Mouse (Mus musculus) C3H10T1/2 (cell line): Measurements from ENCODE around the gene Angptl8. TPM values are rescaled to one million over a fixed set of nuclear protein-coding genes. Genes with fewer than 3 reads are reported as not detected.

Experiments used
- polyA plus RNA-seq, 2 experiments: library from polyadenylated mRNA; unstranded; fragments of >200 nt; fragmentation: generic; extraction: Trizol; gene quantifications; one replicate each; pipeline ENCODE4 v1.2.1; 2012; ENCODE audit warnings: missing spikeins in 2 of 2

Gene Angptl8
- polyA plus RNA-seq, result not detected

GRCm38 (mm10) chr9:21835258-21835912 lies at the start of gene Angptl8:
Gene Angptl8, plus strand, starts transcription at chr9:21835510.

GRCm38 (mm10) chr9:21798345-21799009 lies 36.8 kb upstream of the Angptl8 start, which contains the start of gene Kank2:
Gene Kank2, minus strand, starts transcription at chr9:21798744.

GRCm38 (mm10) chr9:21852128-21853091 lies 17.1 kb downstream of the Angptl8 start, which contains the start of gene Dock6:
Gene Dock6, minus strand, starts transcription at chr9:21852635.

Other genes with a start within 250 kb of the Angptl8 start
- gene Timm29, start 242.8 kb upstream of the Angptl8 start, polyA plus RNA-seq, result 10 to 100 TPM in 1 of 2 experiments, 1 to 10 TPM in 1; 5.0 to 17.7 TPM
- 10 to 100 TPM; 21.6 to 22.3 TPM for gene Yipf2, start 242.7 kb upstream of the Angptl8 start, polyA plus RNA-seq
- gene Smarca4, start 219.3 kb upstream of the Angptl8 start, polyA plus RNA-seq, result 10 to 100 TPM; 38.3 to 66.5 TPM
- gene Ldlr, start 112.0 kb upstream of the Angptl8 start, polyA plus RNA-seq, result 10 to 100 TPM; 24.4 to 32.6 TPM
- gene Spc24, start 75.2 kb upstream of the Angptl8 start, polyA plus RNA-seq, result 10 to 100 TPM; 66.5 to 79.4 TPM
- 10 to 100 TPM; 13.4 to 57.5 TPM for gene Kank2, start 36.8 kb upstream of the Angptl8 start, polyA plus RNA-seq
- 10 to 100 TPM in 1 of 2 experiments, 1 to 10 TPM in 1; 2.3 to 10.7 TPM for gene Dock6, start 17.1 kb downstream of the Angptl8 start, polyA plus RNA-seq
- gene Rab3d, start 82.7 kb downstream of the Angptl8 start, polyA plus RNA-seq, result 10 to 100 TPM in 1 of 2 experiments, 1 to 10 TPM in 1; 2.4 to 10.6 TPM
- 1 to 10 TPM; 2.1 to 6.2 TPM for gene Ccdc159, start 92.0 kb downstream of the Angptl8 start, polyA plus RNA-seq
- 100 to 1,000 TPM in 1 of 2 experiments, 10 to 100 TPM in 1; 68.4 to 138 TPM for gene Tmem205, start 92.0 kb downstream of the Angptl8 start, polyA plus RNA-seq
- 10 to 100 TPM; 10.1 to 21.5 TPM for gene Plppr2, start 101.5 kb downstream of the Angptl8 start, polyA plus RNA-seq
- 1 to 10 TPM; 6.5 to 8.7 TPM for gene Swsap1, start 120.2 kb downstream of the Angptl8 start, polyA plus RNA-seq
- gene Epor, start 128.0 kb downstream of the Angptl8 start, polyA plus RNA-seq, result under 1 TPM; 0.04 to 0.52 TPM
- 10 to 100 TPM in 1 of 2 experiments, 1 to 10 TPM in 1; 4.1 to 10.4 TPM for gene Rgl3, start 153.9 kb downstream of the Angptl8 start, polyA plus RNA-seq
- gene Ccdc151, start 167.1 kb downstream of the Angptl8 start, polyA plus RNA-seq, result 1 to 10 TPM in 1 of 2 experiments, under 1 TPM in 1; 0.64 to 1.9 TPM
- gene Prkcsh, start 167.3 kb downstream of the Angptl8 start, polyA plus RNA-seq, result 100 to 1,000 TPM; 110 to 200 TPM
- gene Elavl3, start 216.5 kb downstream of the Angptl8 start, polyA plus RNA-seq, result under 1 TPM in 1 of 2 experiments, not detected in 1; 0.05 TPM
- gene Gm49318, start 235.7 kb downstream of the Angptl8 start, polyA plus RNA-seq, result not detected
- gene Zfp653, start 235.9 kb downstream of the Angptl8 start, polyA plus RNA-seq, result 10 to 100 TPM in 1 of 2 experiments, 1 to 10 TPM in 1; 4.2 to 10.3 TPM
- gene Ecsit, start 249.9 kb downstream of the Angptl8 start, polyA plus RNA-seq, result 10 to 100 TPM; 15.6 to 33.1 TPM